Mouse (Mus musculus): ENCODE results near the gene Zscan4b. TPM values are rescaled to one million over a fixed set of nuclear protein-coding genes. Genes with fewer than 3 reads are reported as not detected.

The Zscan4b gene
- not detected for polyA plus RNA-seq (2014; fragmentation: Illumina TruSeq; extraction: RNeasy Lipid Tissue Mini Kit (QIAGEN cat#74804); ENCODE audit: insufficient read depth, low read depth, low replicate concordance)

DNA sequence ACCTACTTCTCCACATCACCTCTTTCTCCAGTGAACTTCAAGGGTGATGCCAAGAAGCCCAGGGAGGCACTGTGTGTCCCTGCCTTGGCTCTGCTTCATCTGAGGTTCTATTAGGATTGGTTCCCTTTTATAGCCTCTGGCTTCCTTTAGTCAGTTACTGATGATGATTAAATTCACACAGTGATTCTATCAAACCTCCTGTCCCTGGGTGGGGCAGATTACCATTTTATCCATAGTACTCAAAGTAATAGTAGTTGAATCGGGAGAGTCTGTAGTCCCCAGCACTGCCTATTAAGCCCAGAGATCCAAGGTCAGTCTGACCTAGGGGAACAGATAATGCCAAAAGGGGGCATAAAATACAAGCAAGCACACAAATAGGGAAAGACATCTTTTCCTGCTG is at the start of gene Zscan4b:
Gene Zscan4b, minus strand, starts transcription at position 101 of the 400 bp plus-strand sequence.

Other genes starting within 250 kb of the Zscan4b start
- gene Nlrp4b, start 217.3 kb downstream of the Zscan4b start, polyA plus RNA-seq (2014; fragmentation: Illumina TruSeq; extraction: RNeasy Lipid Tissue Mini Kit (QIAGEN cat#74804); ENCODE audit: insufficient read depth, low read depth, low replicate concordance) = not detected
- not detected for gene Vmn1r71, start 150.7 kb downstream of the Zscan4b start, polyA plus RNA-seq (2014; fragmentation: Illumina TruSeq; extraction: RNeasy Lipid Tissue Mini Kit (QIAGEN cat#74804); ENCODE audit: insufficient read depth, low read depth, low replicate concordance)
- not detected for gene Zscan4c, start 100.7 kb upstream of the Zscan4b start, polyA plus RNA-seq (2014; fragmentation: Illumina TruSeq; extraction: RNeasy Lipid Tissue Mini Kit (QIAGEN cat#74804); ENCODE audit: insufficient read depth, low read depth, low replicate concordance)
- gene Zscan4-ps1, start 164.6 kb upstream of the Zscan4b start, polyA plus RNA-seq (2014; fragmentation: Illumina TruSeq; extraction: RNeasy Lipid Tissue Mini Kit (QIAGEN cat#74804); ENCODE audit: insufficient read depth, low read depth, low replicate concordance) = not detected

Measured in lung, adult 10 weeks (tissue).